Mouse (Mus musculus): ENCODE measurements around the gene Bbof1. TPM values are rescaled to one million over a fixed set of nuclear protein-coding genes. Genes with fewer than 3 reads are reported as not detected.

Bbof1 gene
- polyA plus RNA-seq (2015; fragmentation: Nextera tagmentation; extraction: Ambion mirVana): 4.5 and 5.0 TPM in 2 replicates

GRCm38 (mm10) chr12:84408819-84409507 is at the start of gene Bbof1, which contains the start of gene Entpd5:
Gene Bbof1, plus strand, starts transcription at chr12:84409071.
Gene Entpd5, minus strand, starts transcription at chr12:84409029.
- H3K4me3 ChIP-seq (replicated peaks; ENCODE audit: low read length): peak within 1 kb of the TSS; percentile 88
- H3K9ac ChIP-seq (replicated peaks; ENCODE audit: low read depth, low read length): peak within 1 kb of the TSS; percentile 92
- peak; percentile 95 for ATAC-seq
- peak within 1 kb of the TSS; percentile 46 for H3K27ac ChIP-seq (ENCODE audit: low read length)
- 1% methylated on average over 60 of the region's 63 CpGs for WGBS
- H3K36me3 ChIP-seq (ENCODE audit: control insufficient read depth, insufficient read depth): no peaks in the 10 kb centered on the region
- H3K4me1 ChIP-seq (replicated peaks; ENCODE audit: control insufficient read depth, insufficient read depth, low read length): peaks cover 13% of the 10 kb centered on the region
- H3K27me3 ChIP-seq (replicated peaks; ENCODE audit: control insufficient read depth, insufficient read depth, low read length): no peaks in the 10 kb centered on the region
- no peaks in the 10 kb centered on the region for H3K9me3 ChIP-seq (ENCODE audit: control insufficient read depth, low read length)
- peak within 1 kb of the TSS; percentile 95 for H3K4me2 ChIP-seq (ENCODE audit: low read length)

GRCm38 (mm10) chr12:84361555-84362489 is 47.0 kb upstream of the Bbof1 start, which contains the start of the genes Coq6 and Fam161b:
Gene Coq6, plus strand, starts transcription at chr12:84361657.
Gene Fam161b, minus strand, starts transcription at chr12:84361833.
- Histone ChIP-seq H3K4me3 (replicated peaks; ENCODE audit: low read length) (peak within 1 kb of the TSS; percentile 100), H3K27me3 (replicated peaks; ENCODE audit: control insufficient read depth, insufficient read depth, low read length) (no peaks in the 10 kb centered on the region), H3K9me3 (ENCODE audit: control insufficient read depth, low read length) (no peaks in the 10 kb centered on the region), H3K4me2 (ENCODE audit: low read length) (peak within 1 kb of the TSS; percentile 93), H3K36me3 (ENCODE audit: control insufficient read depth, insufficient read depth) (peaks cover 6% of the 10 kb centered on the region), H3K9ac (replicated peaks; ENCODE audit: low read depth, low read length) (peak within 1 kb of the TSS; percentile 95), H3K27ac (ENCODE audit: low read length) (peak within 1 kb of the TSS; percentile 58; the same call in 1 of the 2 replicates), H3K4me1 (replicated peaks; ENCODE audit: control insufficient read depth, insufficient read depth, low read length) (peaks cover 17% of the 10 kb centered on the region)
- ATAC-seq: peak; percentile 99
- under 1% methylated on average over 51 of the region's 51 CpGs for WGBS

DNA sequence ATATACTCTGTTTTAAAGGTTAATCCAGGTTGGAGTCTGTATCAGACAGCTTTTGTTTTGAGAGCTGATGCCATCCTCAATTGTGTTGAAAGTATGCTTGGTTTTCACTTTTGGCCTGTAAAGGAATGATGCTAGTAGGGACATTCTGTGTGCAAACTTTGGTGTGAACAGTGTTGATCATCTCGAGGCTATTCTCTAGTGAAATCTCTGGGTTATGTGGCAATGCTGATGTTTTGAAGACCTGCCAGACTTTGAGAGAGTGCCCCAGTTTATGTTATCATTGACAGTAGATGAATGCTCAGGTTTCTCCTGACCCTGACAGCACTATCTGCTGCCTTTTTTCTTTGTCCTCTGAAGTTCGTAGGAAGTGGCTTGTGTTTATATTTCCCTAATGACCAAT is 46.0 kb upstream of the Bbof1 start:
- no peak for ATAC-seq
- Histone ChIP-seq H3K9me3 (ENCODE audit: control insufficient read depth, low read length) (no peaks in the 10 kb centered on the region), H3K9ac (replicated peaks; ENCODE audit: low read depth, low read length) (no peak overlapping the region), H3K36me3 (ENCODE audit: control insufficient read depth, insufficient read depth) (peaks cover 8% of the 10 kb centered on the region), H3K4me3 (replicated peaks; ENCODE audit: low read length) (no peak overlapping the region), H3K27ac (ENCODE audit: low read length) (no peak overlapping the region), H3K4me2 (ENCODE audit: low read length) (peak overlapping the region; percentile 93), H3K4me1 (replicated peaks; ENCODE audit: control insufficient read depth, insufficient read depth, low read length) (peaks cover 17% of the 10 kb centered on the region), H3K27me3 (replicated peaks; ENCODE audit: control insufficient read depth, insufficient read depth, low read length) (no peaks in the 10 kb centered on the region)
- 76% methylated on average over 2 of the region's 2 CpGs for WGBS

GRCm38 (mm10) chr12:84364291-84364690 is 44.6 kb upstream of the Bbof1 start:
- Histone ChIP-seq H3K4me1 (replicated peaks; ENCODE audit: control insufficient read depth, insufficient read depth, low read length) (peaks cover 17% of the 10 kb centered on the region), H3K36me3 (ENCODE audit: control insufficient read depth, insufficient read depth) (peaks cover 16% of the 10 kb centered on the region), H3K27ac (ENCODE audit: low read length) (no peak overlapping the region), H3K4me2 (ENCODE audit: low read length) (no peak overlapping the region), H3K27me3 (replicated peaks; ENCODE audit: control insufficient read depth, insufficient read depth, low read length) (no peaks in the 10 kb centered on the region), H3K9ac (replicated peaks; ENCODE audit: low read depth, low read length) (no peak overlapping the region), H3K4me3 (replicated peaks; ENCODE audit: low read length) (no peak overlapping the region), H3K9me3 (ENCODE audit: control insufficient read depth, low read length) (no peaks in the 10 kb centered on the region)
- ATAC-seq: no peak
- 90% methylated on average over 9 of the region's 9 CpGs for WGBS

DNA sequence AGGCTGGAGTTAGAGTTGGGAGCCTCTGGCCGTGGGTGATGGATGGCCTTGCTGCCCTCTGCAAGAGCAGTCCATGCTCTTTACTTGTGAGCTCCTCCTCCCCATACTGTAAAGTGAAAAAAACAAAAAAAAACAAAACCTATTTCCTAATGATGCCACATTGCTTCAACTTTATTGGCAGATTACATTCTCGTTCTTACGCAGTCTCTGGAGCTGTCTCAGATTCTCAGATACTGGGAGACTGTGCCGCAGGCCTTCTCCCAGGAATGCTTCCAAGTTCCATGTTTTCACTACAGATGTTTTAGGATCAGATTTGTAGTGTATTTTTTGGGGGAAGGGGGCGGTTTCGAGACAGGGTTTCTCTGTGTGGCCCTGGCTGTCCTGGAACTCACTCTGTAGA is 43.7 kb upstream of the Bbof1 start:
- 96% methylated on average over 6 of the region's 6 CpGs for WGBS
- H3K4me1 ChIP-seq (replicated peaks; ENCODE audit: control insufficient read depth, insufficient read depth, low read length): peaks cover 17% of the 10 kb centered on the region

DNA sequence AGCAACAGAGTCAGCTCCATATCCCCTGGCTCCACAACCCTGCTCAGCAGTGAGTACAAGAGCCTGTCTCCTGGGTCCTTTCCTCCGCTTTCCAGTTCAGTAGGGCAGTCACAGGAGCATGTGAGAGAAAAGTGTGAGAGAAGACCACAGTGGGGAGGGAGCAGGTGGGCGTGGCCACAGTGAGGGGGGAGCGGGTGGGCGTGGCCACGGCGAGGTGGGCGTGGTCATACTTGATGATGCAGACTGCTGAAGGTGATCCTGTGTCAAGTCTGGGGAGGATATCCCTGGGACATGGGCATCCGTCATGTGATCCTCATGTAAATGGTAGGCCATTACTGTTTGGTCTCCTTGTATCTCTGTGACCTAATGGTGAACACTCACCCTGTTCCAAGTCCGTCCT is 41.9 kb upstream of the Bbof1 start:
- H3K4me3 ChIP-seq (replicated peaks; ENCODE audit: low read length): no peak overlapping the region
- H3K4me1 ChIP-seq (replicated peaks; ENCODE audit: control insufficient read depth, insufficient read depth, low read length): peaks cover 9% of the 10 kb centered on the region
- peaks cover 35% of the 10 kb centered on the region for H3K36me3 ChIP-seq (ENCODE audit: control insufficient read depth, insufficient read depth)
- no peak overlapping the region for H3K27ac ChIP-seq (ENCODE audit: low read length)
- H3K4me2 ChIP-seq (ENCODE audit: low read length): no peak overlapping the region
- WGBS: 74% methylated on average over 9 of the region's 9 CpGs
- no peak overlapping the region for H3K9ac ChIP-seq (replicated peaks; ENCODE audit: low read depth, low read length)
- no peaks in the 10 kb centered on the region for H3K9me3 ChIP-seq (ENCODE audit: control insufficient read depth, low read length)
- ATAC-seq: no peak
- H3K27me3 ChIP-seq (replicated peaks; ENCODE audit: control insufficient read depth, insufficient read depth, low read length): no peaks in the 10 kb centered on the region

More for the DNA sequence above, 43.7 kb upstream of the Bbof1 start:
- Histone ChIP-seq H3K27me3 (replicated peaks; ENCODE audit: control insufficient read depth, insufficient read depth, low read length) (no peaks in the 10 kb centered on the region), H3K4me2 (ENCODE audit: low read length) (no peak overlapping the region), H3K27ac (ENCODE audit: low read length) (no peak overlapping the region), H3K9ac (replicated peaks; ENCODE audit: low read depth, low read length) (no peak overlapping the region), H3K4me3 (replicated peaks; ENCODE audit: low read length) (no peak overlapping the region), H3K36me3 (ENCODE audit: control insufficient read depth, insufficient read depth) (peaks cover 19% of the 10 kb centered on the region), H3K9me3 (ENCODE audit: control insufficient read depth, low read length) (no peaks in the 10 kb centered on the region)
- no peak for ATAC-seq

- Histone ChIP-seq H3K36me3 (ENCODE audit: control insufficient read depth, insufficient read depth) (peaks cover 52% of the 10 kb centered on the region), H3K4me1 (replicated peaks; ENCODE audit: control insufficient read depth, insufficient read depth, low read length) (no peaks in the 10 kb centered on the region), H3K4me2 (ENCODE audit: low read length) (no peak overlapping the region), H3K9me3 (ENCODE audit: control insufficient read depth, low read length) (no peaks in the 10 kb centered on the region), H3K27ac (ENCODE audit: low read length) (no peak overlapping the region), H3K9ac (replicated peaks; ENCODE audit: low read depth, low read length) (no peak overlapping the region), H3K27me3 (replicated peaks; ENCODE audit: control insufficient read depth, insufficient read depth, low read length) (no peaks in the 10 kb centered on the region), H3K4me3 (replicated peaks; ENCODE audit: low read length) (no peak overlapping the region)
- WGBS: 95% methylated on average over 5 of the region's 5 CpGs
- ATAC-seq: no peak
Observed at GRCm38 (mm10) chr12:84371647-84372046, 37.2 kb upstream of the Bbof1 start.

- Histone ChIP-seq H3K27me3 (replicated peaks; ENCODE audit: control insufficient read depth, insufficient read depth, low read length) (no peaks in the 10 kb centered on the region), H3K4me1 (replicated peaks; ENCODE audit: control insufficient read depth, insufficient read depth, low read length) (no peaks in the 10 kb centered on the region), H3K27ac (ENCODE audit: low read length) (no peak overlapping the region), H3K36me3 (ENCODE audit: control insufficient read depth, insufficient read depth) (peaks cover 38% of the 10 kb centered on the region), H3K4me3 (replicated peaks; ENCODE audit: low read length) (no peak overlapping the region), H3K9ac (replicated peaks; ENCODE audit: low read depth, low read length) (no peak overlapping the region), H3K4me2 (ENCODE audit: low read length) (no peak overlapping the region), H3K9me3 (ENCODE audit: control insufficient read depth, low read length) (no peaks in the 10 kb centered on the region)
- WGBS: 86% methylated on average over 6 of the region's 6 CpGs
- ATAC-seq: no peak
Observed at GRCm38 (mm10) chr12:84373831-84374481, 34.9 kb upstream of the Bbof1 start.

- H3K27me3 ChIP-seq (replicated peaks; ENCODE audit: control insufficient read depth, insufficient read depth, low read length): no peaks in the 10 kb centered on the region
- H3K9me3 ChIP-seq (ENCODE audit: control insufficient read depth, low read length): no peaks in the 10 kb centered on the region
- no peaks in the 10 kb centered on the region for H3K36me3 ChIP-seq (ENCODE audit: control insufficient read depth, insufficient read depth)
- no peaks in the 10 kb centered on the region; the same call in 1 of the 2 replicates for H3K4me1 ChIP-seq (replicated peaks; ENCODE audit: control insufficient read depth, insufficient read depth, low read length)
- H3K4me3 ChIP-seq (replicated peaks; ENCODE audit: low read length): no peak overlapping the region
- WGBS: 88% methylated on average over 4 of the region's 4 CpGs
- H3K27ac ChIP-seq (ENCODE audit: low read length): no peak overlapping the region
- no peak for ATAC-seq
- no peak overlapping the region for H3K9ac ChIP-seq (replicated peaks; ENCODE audit: low read depth, low read length)
- no peak overlapping the region for H3K4me2 ChIP-seq (ENCODE audit: low read length)
Observed at GRCm38 (mm10) chr12:84382369-84382768, 26.5 kb upstream of the Bbof1 start.
